10 mouse cellular contexts compared by ENCODE assay signal in the genomic region with DNA sequence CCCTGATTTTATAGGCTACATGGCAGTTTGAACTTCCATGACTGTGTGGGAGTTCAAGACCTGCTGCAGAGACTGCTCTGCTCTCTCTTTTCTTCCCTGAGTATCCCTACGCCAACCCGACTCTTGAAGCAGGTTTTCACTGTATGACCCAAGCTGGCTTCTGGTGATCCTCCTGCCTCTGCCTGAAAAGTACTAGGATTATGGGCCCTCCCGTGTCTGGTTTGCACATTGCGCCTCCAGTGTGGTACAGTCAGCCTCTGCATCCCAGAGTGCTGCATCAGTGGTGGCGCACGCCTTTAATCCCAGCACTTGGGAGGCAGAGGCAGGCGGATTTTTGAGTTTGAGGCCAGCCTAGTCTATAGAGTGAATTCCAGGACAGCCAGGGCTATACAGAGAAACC. TPM values are rescaled to one million over a fixed set of nuclear protein-coding genes. Genes with fewer than 3 reads are reported as not detected.
A peak's percentile ranks its signal among the peaks of the same experiment; 100 is the strongest.
DNase-seq lines count a peak whose midpoint lies in the region; ATAC-seq and TF ChIP-seq lines count a peak whose summit lies in the region.
"Had no signal": no experiment of that assay in that cellular context is flagged by ENCODE, and none has a peak within 500 bp of the region (broad histone marks: within the 10 kb centered on the region; RNA-seq: fewer than 3 reads in every experiment).

No protein-coding gene starts in this region.

- no peaks in the 10 kb centered on the region for H3K27me3 ChIP-seq in kidney, embryonic 15.5 days
- no peaks in the 10 kb centered on the region; the same call in 1 of the 2 replicates for H3K27me3 ChIP-seq in embryonic facial prominence, embryonic 10.5 days (replicated peaks; ENCODE audit: low read depth, poor library complexity, severe bottlenecking)
- no peaks in the 10 kb centered on the region for H3K27me3 ChIP-seq in hindbrain, postnatal 0 days (ENCODE audit: insufficient read depth, low read length)
- H3K27me3 ChIP-seq in midbrain, embryonic 15.5 days (replicated peaks) = no peaks in the 10 kb centered on the region

- H3K4me3 ChIP-seq in kidney, embryonic 15.5 days (replicated peaks) = peak overlapping the region; percentile 67
- peak overlapping the region; percentile 80 for H3K4me3 ChIP-seq in embryonic facial prominence, embryonic 10.5 days
- no peak overlapping the region for H3K4me3 ChIP-seq in hindbrain, postnatal 0 days (ENCODE audit: low read length)
- peak overlapping the region; percentile 77; the same call in 1 of the 2 replicates for H3K4me3 ChIP-seq in midbrain, embryonic 15.5 days

- TF ChIP-seq CTCF in hindbrain, postnatal 0 days (IDR thresholded peaks at IDR 0.05; ENCODE audit: low read depth) = no peak

- no peak for ATAC-seq in kidney, embryonic 15.5 days (replicated peaks; ENCODE audit: low FRiP score)
- no peak for ATAC-seq in hindbrain, postnatal 0 days
- no peak for ATAC-seq in midbrain, embryonic 15.5 days (replicated peaks)

- H3K27ac ChIP-seq in kidney, embryonic 15.5 days = no peak overlapping the region
- peak overlapping the region; percentile 93 for H3K27ac ChIP-seq in embryonic facial prominence, embryonic 10.5 days (replicated peaks)
- no peak overlapping the region for H3K27ac ChIP-seq in hindbrain, postnatal 0 days
- no peak overlapping the region for H3K27ac ChIP-seq in midbrain, embryonic 15.5 days

- H3K9ac ChIP-seq in kidney, embryonic 15.5 days = no peak overlapping the region
- H3K9ac ChIP-seq in hindbrain, postnatal 0 days (replicated peaks; ENCODE audit: low read length) = no peak overlapping the region; the same call in 1 of the 2 replicates
- no peak overlapping the region for H3K9ac ChIP-seq in midbrain, embryonic 15.5 days

- H3K9me3 ChIP-seq in kidney, embryonic 15.5 days (replicated peaks) = no peaks in the 10 kb centered on the region
- no peaks in the 10 kb centered on the region for H3K9me3 ChIP-seq in embryonic facial prominence, embryonic 10.5 days
- H3K9me3 ChIP-seq in hindbrain, postnatal 0 days (ENCODE audit: low read length) = no peaks in the 10 kb centered on the region
- H3K9me3 ChIP-seq in midbrain, embryonic 15.5 days = no peaks in the 10 kb centered on the region

- peaks cover 25% of the 10 kb centered on the region for H3K4me1 ChIP-seq in kidney, embryonic 15.5 days
- H3K4me1 ChIP-seq in embryonic facial prominence, embryonic 10.5 days = peaks cover 30% of the 10 kb centered on the region
- peaks cover 11% of the 10 kb centered on the region; the same call in 1 of the 2 replicates for H3K4me1 ChIP-seq in hindbrain, postnatal 0 days (ENCODE audit: insufficient read depth, low read length)
- peaks cover 25% of the 10 kb centered on the region for H3K4me1 ChIP-seq in midbrain, embryonic 15.5 days

- H3K4me2 ChIP-seq in kidney, embryonic 15.5 days = peak overlapping the region; percentile 98
- peak overlapping the region; percentile 88; the same call in 1 of the 2 replicates for H3K4me2 ChIP-seq in hindbrain, postnatal 0 days (ENCODE audit: low read depth, low read length)
- peak overlapping the region; percentile 74 for H3K4me2 ChIP-seq in midbrain, embryonic 15.5 days

- no peak for DNase-seq in kidney, adult 11 months
- no peak for DNase-seq in embryonic facial prominence, embryonic 10.5 days (ENCODE audit: low spot score)
- DNase-seq in hindbrain, postnatal 0 days (ENCODE audit: low spot score) = no peak
- no peak for DNase-seq in gastrocnemius, postnatal 10 days
- no peak for DNase-seq in urinary bladder, postnatal 4 days (ENCODE audit: low spot score in 2 of 2)
- no peak for DNase-seq in testis, postnatal 14 days (ENCODE audit: low spot score)
- DNase-seq: cerebellum, adult 9-11 months; kidney, adult 8-10 months had no signal

- H3K36me3 ChIP-seq in kidney, embryonic 15.5 days = 0 out of 2 replicates have a peak, but pooled peaks cover 4% of the 10 kb centered on the region
- peaks cover 9% of the 10 kb centered on the region; the same call in 1 of the 2 replicates for H3K36me3 ChIP-seq in embryonic facial prominence, embryonic 10.5 days (replicated peaks)
- no peaks in the 10 kb centered on the region for H3K36me3 ChIP-seq in hindbrain, postnatal 0 days (ENCODE audit: insufficient read depth, low read length)
- H3K36me3 ChIP-seq in midbrain, embryonic 15.5 days (replicated peaks) = no peaks in the 10 kb centered on the region

- WGBS in kidney, embryonic 15.5 days = 93% methylated on average over 7 of the region's 7 CpGs
- WGBS in embryonic facial prominence, embryonic 10.5 days = 94% methylated on average over 7 of the region's 7 CpGs
- 97% methylated on average over 7 of the region's 7 CpGs for WGBS in hindbrain, postnatal 0 days
- 94% methylated on average over 7 of the region's 7 CpGs for WGBS in midbrain, embryonic 15.5 days

RNA-seq across cellular contexts. Expression of a gene that starts 1.6 kb away (rescaled TPM):
- 76.2 and 81.2 TPM in 2 replicates for polyA plus RNA-seq in kidney, embryonic 15.5 days (2015; fragmentation: Nextera tagmentation; extraction: Ambion mirVana)
- polyA plus RNA-seq in embryonic facial prominence, embryonic 10.5 days (2016; fragmentation: Nextera tagmentation; extraction: Ambion mirVana) = 72.6 and 73.9 TPM in 2 replicates
- 26.4 and 46.5 TPM in 2 replicates for total RNA-seq in hindbrain, postnatal 0 days (2014; rRNA removed)
- 42.8 and 44.3 TPM in 2 replicates for polyA plus RNA-seq in hindbrain, postnatal 0 days (2015; fragmentation: Nextera tagmentation; extraction: Ambion mirVana)
- polyA plus RNA-seq in midbrain, embryonic 15.5 days (2015; fragmentation: Nextera tagmentation; extraction: Ambion mirVana) = 38.3 and 39.1 TPM in 2 replicates
- total RNA-seq in gastrocnemius, postnatal 10 days (2021) = 10 to 100 TPM; 24.6 to 26.5 TPM

RNA-seq across cellular contexts. Expression of a gene that starts 1.6 kb away (rescaled TPM):
- 2.3 and 2.6 TPM in 2 replicates for polyA plus RNA-seq in kidney, embryonic 15.5 days (2015; fragmentation: Nextera tagmentation; extraction: Ambion mirVana)
- 1.9 TPM in 2 replicates for polyA plus RNA-seq in embryonic facial prominence, embryonic 10.5 days (2016; fragmentation: Nextera tagmentation; extraction: Ambion mirVana)
- total RNA-seq in hindbrain, postnatal 0 days (2014; rRNA removed) = 18.8 and 22.4 TPM in 2 replicates
- polyA plus RNA-seq in hindbrain, postnatal 0 days (2015; fragmentation: Nextera tagmentation; extraction: Ambion mirVana) = 3.8 and 4.3 TPM in 2 replicates
- polyA plus RNA-seq in midbrain, embryonic 15.5 days (2015; fragmentation: Nextera tagmentation; extraction: Ambion mirVana) = 4.8 and 5.0 TPM in 2 replicates
- total RNA-seq in gastrocnemius, postnatal 10 days (2021) = 1 to 10 TPM; 2.2 to 2.4 TPM

RNA-seq across cellular contexts. Expression of a gene that starts 7.9 kb away (rescaled TPM):
- 0.10 and 0.15 TPM in 2 replicates for polyA plus RNA-seq in kidney, embryonic 15.5 days (2015; fragmentation: Nextera tagmentation; extraction: Ambion mirVana)
- 0.17 and 0.19 TPM in 2 replicates for polyA plus RNA-seq in embryonic facial prominence, embryonic 10.5 days (2016; fragmentation: Nextera tagmentation; extraction: Ambion mirVana)
- 1.9 and 4.4 TPM in 2 replicates for total RNA-seq in hindbrain, postnatal 0 days (2014; rRNA removed)
- polyA plus RNA-seq in hindbrain, postnatal 0 days (2015; fragmentation: Nextera tagmentation; extraction: Ambion mirVana) = 1.3 TPM in 2 replicates
- 0.74 and 0.95 TPM in 2 replicates for polyA plus RNA-seq in midbrain, embryonic 15.5 days (2015; fragmentation: Nextera tagmentation; extraction: Ambion mirVana)
- not detected for total RNA-seq in gastrocnemius, postnatal 10 days (2021)

RNA-seq across cellular contexts. Expression of a gene that starts 46.7 kb away (rescaled TPM):
- polyA plus RNA-seq in kidney, embryonic 15.5 days (2015; fragmentation: Nextera tagmentation; extraction: Ambion mirVana) = 3.0 TPM in 2 replicates
- polyA plus RNA-seq in embryonic facial prominence, embryonic 10.5 days (2016; fragmentation: Nextera tagmentation; extraction: Ambion mirVana) = 1.2 and 1.3 TPM in 2 replicates
- total RNA-seq in hindbrain, postnatal 0 days (2014; rRNA removed) = 0.61 and 1.3 TPM in 2 replicates
- 2.0 and 2.3 TPM in 2 replicates for polyA plus RNA-seq in hindbrain, postnatal 0 days (2015; fragmentation: Nextera tagmentation; extraction: Ambion mirVana)
- polyA plus RNA-seq in midbrain, embryonic 15.5 days (2015; fragmentation: Nextera tagmentation; extraction: Ambion mirVana) = 0.17 and 0.57 TPM in 2 replicates
- under 1 TPM; 0.59 to 0.86 TPM for total RNA-seq in gastrocnemius, postnatal 10 days (2021)

RNA-seq across cellular contexts. Expression of a gene that starts 51.2 kb away (rescaled TPM):
- 6.6 and 9.4 TPM in 2 replicates for polyA plus RNA-seq in kidney, embryonic 15.5 days (2015; fragmentation: Nextera tagmentation; extraction: Ambion mirVana)
- polyA plus RNA-seq in embryonic facial prominence, embryonic 10.5 days (2016; fragmentation: Nextera tagmentation; extraction: Ambion mirVana) = 7.1 and 8.0 TPM in 2 replicates
- 60.3 and 60.5 TPM in 2 replicates for total RNA-seq in hindbrain, postnatal 0 days (2014; rRNA removed)
- 16.2 and 18.1 TPM in 2 replicates for polyA plus RNA-seq in hindbrain, postnatal 0 days (2015; fragmentation: Nextera tagmentation; extraction: Ambion mirVana)
- 20.4 and 20.6 TPM in 2 replicates for polyA plus RNA-seq in midbrain, embryonic 15.5 days (2015; fragmentation: Nextera tagmentation; extraction: Ambion mirVana)
- total RNA-seq in gastrocnemius, postnatal 10 days (2021) = 10 to 100 TPM; 12.2 to 16.4 TPM
